Mouse (Mus musculus) lung, embryonic 15.5 days (tissue): ENCODE measurements around the gene Sbno2. TPM values are rescaled to one million over a fixed set of nuclear protein-coding genes. Genes with fewer than 3 reads are reported as not detected.

Experiments used
- ATAC-seq: fragments of 200-750 bp; cut with Nextera tagmentation; 2 replicates; pipeline ENCODE4 v1.8.0; 2017; ENCODE audit warnings: moderate number of reproducible peaks, borderline replicate concordance; ENCODE audit not compliant: low FRiP score, low TSS enrichment; ENCODE audit errors: extremely low read depth
- H3K27ac ChIP-seq: fragments of 300-500 bp; sonication (generic); 2 replicates; pipeline ENCODE4 v1.5.1; 2015; ENCODE audit warnings: moderate library complexity, mild to moderate bottlenecking, inconsistent platforms
- H3K27me3 ChIP-seq: fragments of 300-500 bp; sonication (generic); 2 replicates; pipeline ENCODE4 v1.6.1; 2015; ENCODE audit warnings: inconsistent platforms
- H3K36me3 ChIP-seq: fragments of 300-500 bp; sonication (generic); 2 replicates; pipeline ENCODE4 v1.6.1; 2015; ENCODE audit warnings: inconsistent platforms
- H3K4me1 ChIP-seq: fragments of 300-500 bp; sonication (generic); 2 replicates; pipeline ENCODE4 v1.6.1; 2015; ENCODE audit warnings: inconsistent platforms
- H3K4me2 ChIP-seq: fragments of 300-500 bp; sonication (generic); 2 replicates; pipeline ENCODE4 v1.6.1; 2015; ENCODE audit warnings: inconsistent platforms, mild to moderate bottlenecking, moderate library complexity
- H3K4me3 ChIP-seq: fragments of 300-500 bp; sonication (generic); 2 replicates; pipeline ENCODE4 v1.5.1; 2015; ENCODE audit warnings: mild to moderate bottlenecking, inconsistent platforms
- H3K9ac ChIP-seq: fragments of 300-500 bp; sonication (generic); 2 replicates; pipeline ENCODE4 v1.6.1; 2015; ENCODE audit warnings: inconsistent platforms
- H3K9me3 ChIP-seq: fragments of 300-500 bp; sonication (generic); 2 replicates; pipeline ENCODE4 v1.6.1; 2016; ENCODE audit warnings: inconsistent platforms
- WGBS: fragments of 180-500 bp; shearing (Covaris S2); methylation state at CpG from one replicate; pipeline ENCODE4 v1.1.7; 2015; 5-methylcytosine and 5-hydroxymethylcytosine counted together
- polyA plus RNA-seq: library from polyadenylated mRNA; unstranded; fragments of >200 nt; fragmentation: Nextera tagmentation; extraction: Ambion mirVana; gene quantifications from 2 replicates; pipeline ENCODE4 v1.2.1, GENCODE M21; 2015

Gene Sbno2
- polyA plus RNA-seq, 1 experiment from 2014 or later: 16.6 TPM

DNA sequence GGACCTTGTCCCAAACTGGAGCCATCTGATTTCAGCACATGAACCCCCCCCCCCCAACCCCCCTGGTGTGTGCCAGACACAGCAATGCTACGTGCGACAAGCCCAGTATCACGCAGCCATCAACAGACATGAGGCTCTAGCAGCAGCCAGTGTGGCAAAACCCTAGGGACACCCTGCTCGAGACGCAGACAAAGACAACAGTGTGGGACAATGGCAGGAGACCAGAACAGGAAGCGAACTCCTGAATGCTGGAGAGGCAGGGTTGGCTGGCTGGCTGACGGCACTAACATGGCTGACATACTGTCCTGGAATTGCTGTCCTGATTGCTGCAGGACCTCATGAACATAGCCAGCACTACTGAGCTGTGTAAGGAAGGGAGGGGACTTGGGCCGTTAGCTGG lies 70.2 kb downstream of the Sbno2 start:
- Histone ChIP-seq H3K36me3 (peaks cover 39% of the 10 kb centered on the region), H3K27me3 (no peaks in the 10 kb centered on the region), H3K27ac (no peak overlapping the region), H3K4me2 (no peak overlapping the region), H3K4me1 (peaks cover 41% of the 10 kb centered on the region), H3K9ac (no peak overlapping the region), H3K9me3 (no peaks in the 10 kb centered on the region), H3K4me3 (no peak overlapping the region)
- no peak for ATAC-seq
- 74% methylated on average over 8 of the region's 8 CpGs for WGBS

DNA sequence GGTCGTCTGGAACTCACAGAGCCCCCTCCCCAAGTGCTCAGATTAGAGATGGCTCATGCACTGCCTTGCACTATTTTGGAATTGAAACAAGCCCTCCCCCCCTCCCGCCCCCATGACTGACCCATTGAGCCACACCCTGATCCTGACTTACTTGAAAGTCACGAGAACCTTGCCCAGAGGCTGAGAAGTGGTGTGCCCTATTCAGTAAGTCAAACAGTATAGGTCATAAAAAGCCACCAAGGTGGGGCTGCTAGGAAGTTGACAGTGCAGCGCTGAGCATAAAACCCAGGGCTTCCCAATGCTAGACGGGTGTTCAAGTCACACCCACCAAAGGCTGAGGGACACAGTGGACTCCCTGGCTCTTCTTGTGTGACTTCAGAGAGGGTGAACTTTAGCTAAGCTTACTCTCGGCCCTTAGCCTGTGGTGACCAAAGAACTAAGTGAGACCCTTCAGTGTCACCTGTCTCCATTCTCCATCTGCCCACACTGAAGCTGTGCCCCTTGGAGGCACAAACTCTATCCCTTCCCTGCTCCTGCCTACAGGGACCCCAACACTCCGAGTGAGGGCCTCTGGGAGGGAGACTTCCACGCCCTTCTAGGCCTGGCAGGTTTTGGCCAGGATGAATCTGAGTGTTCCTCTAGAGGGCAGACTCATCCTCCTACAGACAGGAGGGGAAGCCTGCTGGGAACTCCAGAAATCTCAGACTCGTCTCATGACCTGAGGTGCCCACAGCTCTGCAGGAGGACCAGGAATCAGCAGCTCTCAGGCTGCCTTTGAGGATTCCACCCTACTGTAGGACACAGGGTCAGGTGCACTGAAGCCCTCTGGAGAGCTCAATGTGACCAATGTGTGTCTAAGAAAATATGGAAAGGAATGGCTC lies 71.6 kb downstream of the Sbno2 start:
- H3K9ac ChIP-seq: peak overlapping the region; percentile 24; the same call in 1 of the 2 replicates
- ATAC-seq: no peak

DNA sequence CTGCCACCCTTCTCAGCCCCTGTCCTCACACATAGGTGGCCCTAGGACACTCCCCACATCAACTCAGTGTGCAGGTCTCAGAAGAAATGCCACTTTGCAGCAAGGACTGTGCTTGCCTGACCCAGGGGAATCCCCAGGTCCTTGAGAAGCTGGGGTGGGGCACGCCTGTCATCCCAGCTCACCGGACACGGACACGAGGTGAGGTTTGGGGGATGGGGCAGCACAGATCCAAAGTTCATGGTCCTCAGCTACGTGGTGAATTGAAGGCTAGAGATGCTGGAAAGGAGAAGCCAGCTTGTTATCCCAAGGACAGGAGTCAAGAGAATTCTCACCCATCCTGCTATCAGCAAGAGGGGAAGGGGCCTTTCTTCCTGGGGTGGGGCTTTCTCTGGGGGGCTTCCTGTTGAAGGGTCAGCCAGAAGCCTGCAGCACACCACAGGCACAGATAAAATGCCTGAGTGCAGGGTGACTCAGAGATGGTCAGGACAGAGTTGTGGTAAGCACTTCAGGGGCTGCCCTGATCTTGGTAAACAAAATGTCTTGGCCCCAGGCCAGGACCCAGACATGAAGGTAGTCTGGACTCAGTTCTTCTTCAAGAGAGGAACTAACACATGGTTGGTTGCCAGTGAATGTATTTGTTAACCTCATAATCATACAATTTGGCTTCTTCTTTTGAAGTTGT lies 72.4 kb downstream of the Sbno2 start:
- 23% methylated on average over 5 of the region's 5 CpGs for WGBS
- Histone ChIP-seq H3K4me3 (no peak overlapping the region), H3K27me3 (no peaks in the 10 kb centered on the region), H3K27ac (peak overlapping the region; percentile 76), H3K9ac (no peak overlapping the region), H3K36me3 (peaks cover 35% of the 10 kb centered on the region), H3K4me2 (no peak overlapping the region), H3K4me1 (peaks cover 28% of the 10 kb centered on the region), H3K9me3 (no peaks in the 10 kb centered on the region)
- ATAC-seq: peak; percentile 47; the same call in 1 of the 2 replicates

More for the DNA sequence above, 71.6 kb downstream of the Sbno2 start:
- no peak overlapping the region for H3K4me2 ChIP-seq
- H3K4me1 ChIP-seq: peaks cover 36% of the 10 kb centered on the region
- no peaks in the 10 kb centered on the region for H3K9me3 ChIP-seq
- WGBS: 21% methylated on average over 9 of the region's 9 CpGs
- H3K27me3 ChIP-seq: no peaks in the 10 kb centered on the region
- H3K4me3 ChIP-seq: no peak overlapping the region
- H3K36me3 ChIP-seq: peaks cover 39% of the 10 kb centered on the region
- H3K27ac ChIP-seq: peak overlapping the region; percentile 76

DNA sequence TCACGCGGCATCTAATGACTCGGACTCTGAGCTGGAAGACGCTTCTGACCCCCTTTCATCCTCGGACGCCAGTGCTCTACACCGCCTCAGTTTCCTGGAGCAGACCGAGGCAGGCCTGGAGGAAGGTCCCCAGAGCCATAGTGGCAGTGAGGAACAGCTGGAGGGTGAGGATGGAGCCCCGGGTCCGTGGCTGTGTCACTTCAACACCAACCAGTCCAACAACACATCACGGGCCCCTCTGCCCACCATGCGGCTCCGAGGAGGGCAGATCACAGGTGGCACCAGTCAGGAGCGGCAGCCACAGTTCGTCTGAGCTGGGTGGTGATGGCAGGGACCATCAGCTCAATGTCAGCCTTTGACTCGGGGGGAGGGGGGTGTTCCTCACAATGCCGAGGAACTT lies 74.6 kb downstream of the Sbno2 start:
- Histone ChIP-seq H3K4me2 (no peak overlapping the region), H3K27me3 (no peaks in the 10 kb centered on the region), H3K36me3 (peaks cover 13% of the 10 kb centered on the region), H3K9me3 (no peaks in the 10 kb centered on the region), H3K4me3 (no peak overlapping the region), H3K9ac (no peak overlapping the region), H3K27ac (no peak overlapping the region), H3K4me1 (peaks cover 25% of the 10 kb centered on the region)
- 73% methylated on average over 17 of the region's 17 CpGs for WGBS
- no peak for ATAC-seq

DNA sequence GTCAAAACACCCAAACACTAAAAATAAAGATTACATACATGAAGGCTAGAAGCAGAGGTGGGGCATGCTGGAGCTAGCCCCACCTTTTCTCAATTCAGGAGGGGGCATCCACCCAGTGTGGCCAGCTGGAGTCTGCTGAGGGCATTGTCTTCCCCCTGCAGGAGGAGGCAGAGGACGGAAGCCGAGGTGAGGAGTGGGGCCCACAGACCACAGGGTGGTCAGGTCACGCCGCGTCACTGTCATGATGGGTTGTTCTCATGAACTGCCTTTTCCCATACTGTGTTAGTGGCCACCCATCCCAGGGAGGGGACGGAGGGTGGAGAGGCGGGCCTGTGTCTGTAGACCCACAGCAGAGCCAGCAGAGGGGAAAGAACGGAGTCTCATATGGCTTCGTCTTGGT lies 75.2 kb downstream of the Sbno2 start:
- H3K4me3 ChIP-seq: no peak overlapping the region
- H3K36me3 ChIP-seq: peaks cover 8% of the 10 kb centered on the region
- 79% methylated on average over 9 of the region's 9 CpGs for WGBS
- no peaks in the 10 kb centered on the region for H3K27me3 ChIP-seq
- ATAC-seq: no peak
- no peak overlapping the region for H3K27ac ChIP-seq
- no peak overlapping the region for H3K9ac ChIP-seq
- no peaks in the 10 kb centered on the region for H3K9me3 ChIP-seq
- H3K4me2 ChIP-seq: no peak overlapping the region
- peaks cover 25% of the 10 kb centered on the region for H3K4me1 ChIP-seq

DNA sequence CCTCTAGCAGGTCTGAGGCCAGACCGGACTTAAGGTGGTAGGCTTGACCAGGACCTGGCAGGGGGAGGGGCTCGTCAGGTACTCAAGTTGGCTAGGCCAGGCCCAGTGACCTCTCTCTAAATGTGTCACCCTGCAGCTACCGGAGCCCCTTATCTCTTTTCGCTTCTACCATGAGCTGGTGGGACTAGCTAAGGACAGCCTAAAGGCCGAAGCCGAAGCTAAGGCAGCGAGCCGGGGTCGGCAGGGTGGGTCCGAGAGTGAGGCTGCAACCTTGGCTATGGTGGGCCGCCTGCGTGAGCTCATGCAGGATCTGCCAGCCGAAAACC lies 76.9 kb downstream of the Sbno2 start:
- Histone ChIP-seq H3K9ac (no peak overlapping the region), H3K27me3 (no peaks in the 10 kb centered on the region), H3K4me1 (peaks cover 16% of the 10 kb centered on the region), H3K4me2 (no peak overlapping the region), H3K27ac (no peak overlapping the region), H3K9me3 (no peaks in the 10 kb centered on the region), H3K36me3 (no peaks in the 10 kb centered on the region), H3K4me3 (no peak overlapping the region)
- ATAC-seq: no peak
- 96% methylated on average over 13 of the region's 13 CpGs for WGBS

DNA sequence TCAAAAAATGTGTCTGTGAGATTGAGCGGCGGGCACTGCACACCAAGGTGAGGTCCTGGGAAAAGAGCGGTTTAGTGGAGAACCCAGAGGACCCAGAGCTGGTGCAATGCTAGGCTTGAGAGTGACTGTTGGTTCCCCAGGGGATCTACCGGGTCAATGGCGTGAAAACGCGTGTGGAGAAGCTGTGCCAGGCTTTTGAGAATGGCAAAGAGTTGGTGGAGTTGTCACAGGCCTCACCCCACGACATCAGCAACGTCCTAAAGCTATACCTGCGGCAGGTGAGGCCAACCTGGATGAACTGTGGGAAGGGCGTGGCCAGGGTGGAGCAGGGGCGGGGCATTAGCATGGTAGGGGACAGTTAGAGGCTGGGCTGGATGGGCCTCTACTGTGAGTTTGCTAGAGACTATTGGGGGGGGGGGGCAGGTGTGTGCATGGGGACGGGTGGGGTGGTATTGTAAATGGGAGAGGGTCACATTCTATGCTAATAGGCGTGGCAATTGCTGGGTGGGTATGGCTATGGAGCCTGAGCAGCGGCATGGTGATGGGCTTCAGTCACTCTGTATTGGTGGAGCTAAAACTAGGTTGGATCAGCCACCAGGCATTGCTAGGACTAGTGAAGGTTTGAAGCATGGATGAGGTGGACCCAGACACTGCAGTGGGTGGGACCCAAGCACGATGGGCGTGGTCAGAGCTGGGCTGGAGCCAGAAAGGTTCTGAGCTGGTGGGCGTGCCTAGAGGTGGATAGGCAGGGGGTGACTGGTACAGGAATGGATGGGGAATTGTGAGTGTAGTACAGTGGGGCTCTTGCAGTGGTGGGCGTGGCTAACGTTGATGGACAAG lies 77.5 kb downstream of the Sbno2 start:
- no peak overlapping the region for H3K9ac ChIP-seq
- no peaks in the 10 kb centered on the region for H3K27me3 ChIP-seq
- H3K27ac ChIP-seq: no peak overlapping the region
- 69% methylated on average over 20 of the region's 20 CpGs for WGBS
- no peaks in the 10 kb centered on the region for H3K36me3 ChIP-seq
- H3K4me1 ChIP-seq: peaks cover 11% of the 10 kb centered on the region
- H3K9me3 ChIP-seq: no peaks in the 10 kb centered on the region
- H3K4me3 ChIP-seq: no peak overlapping the region
- peak; percentile 24; the same call in 1 of the 2 replicates for ATAC-seq
- no peak overlapping the region for H3K4me2 ChIP-seq

DNA sequence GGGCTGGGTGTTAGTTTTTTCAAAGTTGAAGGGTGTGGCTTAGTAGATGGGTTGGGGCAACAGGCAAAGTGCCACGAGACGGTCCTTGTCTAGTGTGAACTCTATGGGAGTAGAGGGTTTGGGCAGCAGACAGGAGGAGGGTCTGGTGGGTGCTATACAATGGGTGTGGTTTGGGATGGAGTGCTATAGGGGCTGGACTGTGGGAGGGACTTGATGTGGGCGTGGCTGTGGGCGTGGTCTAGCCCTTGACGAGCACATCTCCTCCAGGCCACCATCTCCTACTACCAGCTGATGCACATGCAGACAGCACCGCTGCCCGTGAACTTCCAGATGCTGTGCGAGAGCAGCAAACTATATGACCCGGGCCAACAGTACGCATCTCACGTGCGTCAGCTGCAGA lies 79.5 kb downstream of the Sbno2 start:
- Histone ChIP-seq H3K9me3 (no peaks in the 10 kb centered on the region), H3K36me3 (no peaks in the 10 kb centered on the region; the same call in 1 of the 2 replicates), H3K27ac (no peak overlapping the region), H3K4me2 (no peak overlapping the region), H3K9ac (no peak overlapping the region), H3K4me1 (peaks cover 5% of the 10 kb centered on the region), H3K27me3 (no peaks in the 10 kb centered on the region), H3K4me3 (no peak overlapping the region)
- 0 out of 2 replicates have a peak, but pooled peaks have one; percentile 31 for ATAC-seq
- 54% methylated on average over 12 of the region's 12 CpGs for WGBS

DNA sequence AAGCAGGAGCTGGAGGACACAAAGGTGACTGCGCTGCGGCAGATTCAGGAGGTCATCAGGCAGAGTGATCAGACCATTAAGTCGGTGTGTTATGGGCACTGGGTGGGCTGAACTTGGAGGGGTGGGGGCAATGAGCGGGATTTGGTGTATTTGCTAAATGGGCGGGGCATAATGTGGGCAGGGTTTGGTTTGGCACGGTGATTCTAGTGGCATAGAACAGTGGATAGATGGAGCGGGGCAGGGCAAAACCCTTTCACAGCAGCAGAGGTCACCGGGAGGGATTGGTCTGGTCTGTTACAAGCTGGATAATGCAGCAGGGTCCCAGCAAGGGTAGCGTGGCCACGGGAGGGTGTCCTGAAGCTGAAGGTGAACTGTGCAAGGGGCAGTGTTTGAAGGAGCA lies 79.9 kb downstream of the Sbno2 start:
- no peak overlapping the region for H3K27ac ChIP-seq
- no peak overlapping the region for H3K4me3 ChIP-seq
- H3K9me3 ChIP-seq: no peaks in the 10 kb centered on the region
- H3K9ac ChIP-seq: no peak overlapping the region
- H3K4me1 ChIP-seq: peaks cover 9% of the 10 kb centered on the region
- H3K27me3 ChIP-seq: no peaks in the 10 kb centered on the region
- H3K4me2 ChIP-seq: no peak overlapping the region
- H3K36me3 ChIP-seq: no peaks in the 10 kb centered on the region; the same call in 1 of the 2 replicates
- no peak for ATAC-seq
- WGBS: 73% methylated on average over 10 of the region's 10 CpGs

DNA sequence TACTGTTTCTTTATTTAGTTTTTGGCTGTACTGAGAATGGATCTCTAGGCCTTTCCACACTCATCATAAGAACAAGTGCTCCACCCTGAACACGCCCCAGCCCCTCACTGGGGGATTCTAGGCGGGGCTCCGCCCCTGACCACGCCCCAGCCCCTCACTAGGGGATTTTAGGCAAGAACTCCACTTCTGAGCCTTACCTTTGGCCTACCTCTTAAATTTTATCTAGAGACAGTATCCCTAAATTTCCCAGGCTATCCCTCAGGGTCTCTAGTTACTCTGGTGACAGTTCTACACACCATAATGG lies 80.4 kb downstream of the Sbno2 start:
- H3K4me2 ChIP-seq: no peak overlapping the region
- no peak overlapping the region for H3K9ac ChIP-seq
- no peaks in the 10 kb centered on the region; the same call in 1 of the 2 replicates for H3K36me3 ChIP-seq
- no peak overlapping the region for H3K4me3 ChIP-seq
- WGBS: 47% methylated on average over 4 of the region's 4 CpGs
- no peaks in the 10 kb centered on the region for H3K9me3 ChIP-seq
- ATAC-seq: no peak
- H3K4me1 ChIP-seq: peaks cover 14% of the 10 kb centered on the region
- H3K27me3 ChIP-seq: no peaks in the 10 kb centered on the region
- H3K27ac ChIP-seq: no peak overlapping the region

DNA sequence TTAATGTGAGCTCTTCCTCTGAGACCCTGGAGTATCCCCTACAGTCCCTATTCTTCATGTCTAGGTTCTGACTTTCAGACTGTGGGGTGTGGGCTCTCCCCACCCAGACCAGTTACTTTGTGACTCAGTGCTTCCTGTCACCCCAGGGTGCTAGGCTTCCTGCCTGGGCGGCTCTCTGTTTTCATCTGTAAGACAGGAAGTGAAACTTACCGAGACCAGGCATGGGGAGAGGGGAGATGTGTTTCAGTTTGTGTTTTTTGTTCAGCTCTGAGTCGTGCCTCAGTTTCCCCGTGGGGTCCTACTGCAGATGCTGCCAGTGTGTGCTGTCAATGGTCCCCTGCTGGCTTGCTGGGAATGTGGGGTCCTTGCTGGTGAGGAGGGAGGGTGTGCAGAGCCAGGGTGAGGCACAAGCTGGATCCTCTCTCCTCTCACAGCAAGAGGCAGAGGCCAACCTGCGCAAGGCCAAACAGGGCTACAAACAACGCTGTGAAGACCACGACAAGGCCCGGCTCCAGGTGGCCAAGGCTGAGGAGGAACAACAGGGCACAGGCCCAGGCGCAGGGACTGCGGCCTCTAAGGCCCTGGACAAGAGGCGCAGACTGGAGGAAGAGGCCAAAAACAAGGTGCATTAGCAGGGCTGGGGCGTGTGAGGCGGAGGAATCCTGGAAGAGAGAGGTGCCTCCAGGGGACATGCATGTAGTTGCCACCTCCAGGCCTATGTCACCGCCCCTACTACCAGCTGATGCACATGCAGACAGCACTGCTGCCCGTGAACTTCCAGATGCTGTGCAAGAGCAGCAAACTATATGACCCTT lies 80.9 kb downstream of the Sbno2 start:
- no peak overlapping the region for H3K4me3 ChIP-seq

More for the DNA sequence above, 80.9 kb downstream of the Sbno2 start:
- H3K4me2 ChIP-seq: no peak overlapping the region
- 75% methylated on average over 15 of the region's 15 CpGs for WGBS
- H3K4me1 ChIP-seq: peaks cover 20% of the 10 kb centered on the region
- H3K9ac ChIP-seq: no peak overlapping the region
- no peak overlapping the region for H3K27ac ChIP-seq
- no peak for ATAC-seq
- H3K36me3 ChIP-seq: no peaks in the 10 kb centered on the region; the same call in 1 of the 2 replicates
- H3K27me3 ChIP-seq: no peaks in the 10 kb centered on the region
- no peaks in the 10 kb centered on the region for H3K9me3 ChIP-seq
